Mouse (Mus musculus): ENCODE results near the gene Golga2.

- no peak for TF ChIP-seq EP300 (IDR thresholded peaks at IDR 0.05; ENCODE audit: low read depth)
- no peak for TF ChIP-seq CTCF (IDR thresholded peaks at IDR 0.05; ENCODE audit: low read depth)
Observed at GRCm38 (mm10) chr2:32349625-32350255, 62.6 kb downstream of the Golga2 start.

All from heart, postnatal 0 days (tissue).